Mouse (Mus musculus) retina, postnatal 1 day (tissue): ENCODE data around the gene Med19.

Experiments used
- DNase-seq: peaks from one replicate; pipeline ENCODE4 v3.0.0-alpha.2; 2012

Gene Med19

DNA sequence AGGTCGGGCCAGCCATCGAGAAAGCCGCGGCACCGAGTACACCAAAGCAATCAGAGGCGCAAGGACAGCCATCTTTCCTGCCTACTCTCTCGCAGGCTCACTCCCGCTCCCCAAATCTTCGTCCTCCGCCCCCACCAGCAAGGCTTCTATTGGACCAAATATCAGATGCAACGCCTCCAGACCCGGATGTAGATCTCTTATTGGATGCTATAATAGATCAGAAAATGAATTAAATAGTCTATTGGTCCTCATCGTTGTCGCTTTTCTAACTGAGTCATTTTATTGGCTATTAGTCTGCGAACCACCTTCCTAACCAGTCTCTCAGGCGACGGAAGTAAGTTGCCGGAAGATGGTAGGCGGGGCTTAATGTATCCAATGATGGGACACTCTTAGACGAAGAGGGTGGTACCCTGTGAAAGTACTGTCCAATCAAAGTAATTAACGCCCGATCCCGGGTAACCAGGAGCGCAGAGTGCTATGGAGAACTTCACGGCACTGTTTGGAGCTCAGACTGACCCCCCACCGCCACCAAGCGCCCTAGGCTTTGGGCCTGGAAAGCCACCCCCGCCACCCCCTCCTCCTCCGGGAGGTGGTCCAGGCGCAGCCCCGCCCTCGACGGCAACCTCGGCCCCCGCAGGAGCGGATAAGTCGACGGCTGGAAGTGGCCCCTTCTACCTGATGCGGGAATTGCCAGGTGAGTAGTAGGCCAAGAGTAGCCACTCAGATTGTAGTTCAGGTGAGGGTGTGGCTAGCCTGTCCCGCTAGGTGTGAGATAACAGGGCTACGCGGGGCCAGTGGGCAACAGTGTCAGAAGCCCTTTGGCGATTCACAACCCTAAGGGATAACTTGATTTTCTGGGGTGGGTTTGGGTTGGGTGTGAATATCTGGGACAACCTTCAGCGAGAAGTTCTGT lies at the start of gene Med19, which contains the start of gene Gm28635:
TSS of gene Med19 (plus strand) at position 435 of the 913 bp plus-strand sequence.
TSS of gene Gm28635 (minus strand) at position 74 of the 913 bp plus-strand sequence.
- peak; percentile 100 for DNase-seq

GRCm38 (mm10) chr2:84632001-84632400 lies 46.2 kb upstream of the Med19 start:
- no peak for DNase-seq

- DNase-seq = no peak
Observed at GRCm38 (mm10) chr2:84632999-84633398, 45.2 kb upstream of the Med19 start.

DNA sequence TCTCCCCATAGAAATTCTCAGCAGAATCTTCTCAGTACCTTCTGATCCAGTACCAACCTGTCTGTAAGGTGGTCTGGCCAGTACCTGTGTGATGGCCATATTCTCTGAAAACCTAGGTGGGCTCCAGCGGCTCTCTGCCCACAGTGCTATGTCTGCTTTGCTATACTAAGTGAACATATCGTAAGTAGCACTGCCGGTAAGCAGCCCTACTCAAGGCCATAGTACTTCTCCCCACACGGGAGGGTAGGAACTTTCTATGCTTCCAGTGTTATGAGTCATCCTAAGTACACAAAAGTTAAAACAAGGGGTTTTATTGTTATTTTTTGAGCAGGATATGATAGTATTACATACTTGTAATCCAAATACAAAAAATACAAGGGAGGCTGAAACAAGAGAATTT lies 44.2 kb upstream of the Med19 start:
- no peak for DNase-seq

GRCm38 (mm10) chr2:84634934-84635482 lies 43.2 kb upstream of the Med19 start:
- DNase-seq = peak; percentile 80

DNA sequence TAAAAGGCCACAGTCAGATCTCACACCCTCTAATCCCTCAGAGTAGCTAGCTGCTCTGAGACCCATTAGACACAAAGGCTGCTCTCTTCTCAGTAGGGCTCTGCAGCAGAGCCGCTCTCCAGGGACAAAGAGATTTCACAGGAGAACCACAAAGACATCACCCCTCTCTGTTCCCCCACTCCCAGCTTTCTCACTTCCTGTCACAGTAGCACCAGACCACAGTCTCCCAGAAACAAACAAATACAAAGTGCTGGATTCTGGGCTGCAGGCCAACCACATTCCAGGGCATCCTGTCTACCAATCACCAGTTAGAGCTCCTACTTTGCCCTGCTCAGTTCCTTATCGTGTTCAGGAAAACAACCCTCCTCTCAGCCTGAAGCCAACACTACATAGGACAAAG lies 42.6 kb upstream of the Med19 start:
- peak; percentile 96 for DNase-seq

GRCm38 (mm10) chr2:84636231-84636741 lies 41.9 kb upstream of the Med19 start:
- peak; percentile 30 for DNase-seq

- peak; percentile 36 for DNase-seq
Observed at GRCm38 (mm10) chr2:84637452-84638165, 40.6 kb upstream of the Med19 start.

DNA sequence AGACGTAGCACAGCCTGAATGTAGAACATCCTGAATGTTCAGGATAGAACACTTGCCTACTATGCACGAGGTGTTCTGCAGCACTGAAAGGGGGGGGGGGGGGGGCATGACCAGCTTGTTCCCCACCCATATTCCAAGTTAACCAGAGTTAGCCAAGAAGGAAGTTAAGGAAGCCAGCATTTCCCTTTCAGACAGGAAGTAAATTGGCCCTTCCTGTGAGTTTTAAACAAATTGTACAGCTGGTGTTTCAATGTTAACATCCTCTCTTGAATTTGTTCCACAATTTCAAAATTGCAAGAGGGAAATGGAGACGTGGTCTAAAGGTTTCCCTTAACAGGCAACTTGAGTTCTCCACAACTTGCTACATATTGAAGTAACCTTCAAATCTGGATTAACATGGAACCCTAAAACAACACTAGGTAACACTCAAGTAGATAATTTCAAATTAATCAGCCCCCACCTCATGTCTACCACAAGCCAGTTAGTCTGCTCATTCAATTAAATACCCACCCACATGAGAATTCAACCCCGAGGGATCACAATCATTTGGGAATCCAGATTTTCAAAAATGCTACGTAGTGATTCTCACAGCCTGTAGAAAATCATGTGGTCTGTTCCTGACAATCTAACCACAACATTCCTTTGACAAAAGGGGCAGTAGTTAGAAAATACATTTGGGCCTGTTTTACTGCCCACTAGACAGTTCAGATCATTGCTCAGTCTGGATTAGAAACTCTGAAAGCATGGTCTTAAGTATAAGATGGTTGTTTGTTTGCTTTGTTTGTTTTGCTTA lies 39.6 kb upstream of the Med19 start:
- no peak for DNase-seq

GRCm38 (mm10) chr2:84640833-84641232 lies 37.4 kb upstream of the Med19 start:
- no peak for DNase-seq

GRCm38 (mm10) chr2:84646138-84646537 lies 32.1 kb upstream of the Med19 start:
- no peak for DNase-seq

GRCm38 (mm10) chr2:84647051-84647568 lies 31.1 kb upstream of the Med19 start:
- DNase-seq = no peak

GRCm38 (mm10) chr2:84648369-84648768 lies 29.8 kb upstream of the Med19 start:
- no peak for DNase-seq

- no peak for DNase-seq
Observed at GRCm38 (mm10) chr2:84649674-84650073, 28.5 kb upstream of the Med19 start.

GRCm38 (mm10) chr2:84650464-84651195 lies 27.6 kb upstream of the Med19 start, which contains the start of gene Ctnnd1:
Gene Ctnnd1, minus strand, starts transcription at chr2:84650765.
- peak; percentile 96 for DNase-seq

DNA sequence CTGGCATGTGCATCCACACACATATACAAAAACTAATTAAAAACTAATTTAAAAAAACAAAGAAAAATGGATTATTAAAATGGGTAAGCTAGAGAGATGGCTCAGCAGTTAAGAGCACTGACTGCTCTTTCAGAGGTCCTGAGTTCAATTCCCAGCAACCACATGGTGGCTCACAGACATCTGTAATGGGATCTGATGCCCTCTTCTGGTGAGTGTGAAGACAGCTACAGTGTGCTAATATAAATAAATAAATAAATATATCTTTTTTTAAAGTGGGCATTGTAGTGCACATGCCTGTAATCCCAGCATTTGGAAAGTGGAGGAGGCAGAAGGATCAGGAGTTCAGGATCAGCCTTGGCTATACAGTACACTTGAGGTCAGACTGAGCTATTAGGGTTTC lies 24.8 kb upstream of the Med19 start:
- no peak for DNase-seq

DNA sequence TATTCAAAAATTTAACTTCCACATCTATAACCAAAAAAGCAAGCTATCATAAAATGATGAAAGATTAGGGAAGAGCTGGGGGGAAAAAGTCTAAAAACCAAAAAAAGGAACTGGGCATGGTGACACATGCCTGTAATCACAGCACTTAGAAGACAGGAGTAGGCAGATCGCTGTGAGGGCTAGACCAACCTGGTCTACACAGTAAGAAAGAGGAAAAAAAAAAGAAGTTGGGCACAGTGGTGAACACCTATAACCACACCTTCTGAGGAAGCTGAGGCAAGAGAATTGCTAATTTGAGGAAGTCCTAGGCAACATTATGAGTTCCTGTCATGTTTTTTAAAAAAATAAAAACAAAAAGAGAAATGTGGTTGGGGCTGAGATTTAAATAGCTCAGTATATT lies 22.3 kb upstream of the Med19 start:
- DNase-seq = no peak

DNA sequence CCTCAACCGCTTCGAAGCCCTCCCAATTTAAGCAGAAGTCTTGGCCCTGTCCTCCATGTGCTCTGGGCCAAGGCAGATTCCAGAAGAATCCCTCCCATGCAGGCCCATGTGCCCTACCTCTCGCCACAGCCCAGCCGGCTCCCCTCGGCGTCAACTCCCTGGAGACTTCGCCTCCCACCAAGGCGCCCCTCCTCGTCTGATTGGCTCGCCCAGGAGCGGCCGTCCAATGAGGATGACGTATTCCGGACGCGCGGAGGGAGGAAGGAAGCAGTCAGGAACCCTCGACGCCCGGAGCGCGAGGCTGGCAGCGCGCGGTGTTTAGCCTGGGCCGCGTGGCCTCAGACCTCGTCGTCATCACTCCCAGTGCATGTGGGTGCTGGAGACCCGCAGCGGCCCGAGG lies 19.4 kb upstream of the Med19 start, which contains the start of gene Btbd18:
TSS of gene Btbd18 (plus strand) at position 274 of the 400 bp plus-strand sequence.
- no peak for DNase-seq

GRCm38 (mm10) chr2:84660253-84660652 lies 17.9 kb upstream of the Med19 start:
- DNase-seq = peak; percentile 64

DNA sequence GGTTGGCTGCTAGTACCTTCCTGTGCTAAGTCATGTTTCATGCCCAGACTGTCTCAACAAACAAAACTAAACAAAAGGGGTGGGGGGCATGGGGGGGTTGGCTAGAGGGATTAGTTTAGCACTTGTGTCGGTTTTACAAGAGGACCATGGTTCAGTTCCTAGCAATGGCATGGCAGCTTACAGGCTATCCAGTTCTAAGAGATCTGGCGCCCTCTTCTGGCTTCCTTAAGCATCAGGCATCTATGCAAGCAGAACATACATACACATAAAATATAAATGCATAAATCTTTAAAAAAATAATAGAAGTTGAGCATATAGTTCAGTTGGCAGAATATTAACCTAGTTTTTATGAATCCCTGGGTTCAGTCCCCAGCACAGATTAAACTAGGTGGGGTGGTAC lies 15.3 kb upstream of the Med19 start:
- peak; percentile 74 for DNase-seq

DNA sequence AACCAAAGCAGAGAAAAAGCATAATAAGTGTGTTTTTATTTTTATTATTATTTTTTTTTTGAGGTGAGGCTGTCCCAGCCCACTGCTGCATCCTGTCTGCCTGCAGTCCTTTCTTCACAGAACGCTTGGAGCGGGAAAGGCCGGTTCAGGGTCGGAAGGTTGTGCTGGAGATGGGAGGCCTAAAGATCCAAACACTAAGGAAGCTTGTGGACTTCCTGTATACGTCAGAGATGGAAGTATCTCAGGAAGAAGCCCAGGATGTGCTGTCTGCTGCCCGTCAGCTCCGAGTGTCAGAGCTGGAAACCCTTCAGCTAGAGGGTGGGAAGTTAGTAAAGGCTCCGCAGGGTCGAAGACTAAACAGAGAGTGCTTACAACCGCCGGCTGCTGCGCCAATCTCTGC lies 12.1 kb upstream of the Med19 start:
- DNase-seq = no peak
